Mouse (Mus musculus) cerebellum, adult 2 months (tissue): Measurements from ENCODE around the gene Rassf2.

ENCODE experiments used
- CTCF ChIP-seq: fragments of 200-500 bp; IDR thresholded peaks from 2 replicates; pipeline ENCODE4 v1.5.1; 2011; ENCODE audit warnings: low read depth, mild to moderate bottlenecking, control low read depth, low read length, moderate library complexity, borderline replicate concordance; ENCODE audit not compliant: insufficient read depth
- POLR2A ChIP-seq: fragments of 200-500 bp; IDR thresholded peaks from 2 replicates; pipeline ENCODE4 v1.6.1; 2011; ENCODE audit warnings: low read length, control low read depth, borderline replicate concordance; ENCODE audit not compliant: insufficient read depth

GRCm38 (mm10) chr2:131996369-131996768 lies 33.7 kb downstream of the Rassf2 start:
- TF ChIP-seq POLR2A (no peak), CTCF (no peak)
